Mouse (Mus musculus): Measurements from ENCODE around the gene Atxn1. TPM values are rescaled to one million over a fixed set of nuclear protein-coding genes. Genes with fewer than 3 reads are reported as not detected.
A peak's percentile ranks its signal among the peaks of the same experiment; 100 is the strongest.

The Atxn1 gene
- total RNA-seq, 4 experiments from 2014 or later = 40.3 to 60.6 (median 42.9) TPM

GRCm38 (mm10) chr13:45902457-45902856, 62.4 kb downstream of the Atxn1 start:
- no peak for DNase-seq (ENCODE audit: low spot score in 2 of 2)

GRCm38 (mm10) chr13:45900776-45901175, 64.0 kb downstream of the Atxn1 start:
- DNase-seq (ENCODE audit: low spot score in 2 of 2) = no peak

- DNase-seq (ENCODE audit: low spot score in 2 of 2) = no peak
Measured at GRCm38 (mm10) chr13:45897571-45897970, 67.2 kb downstream of the Atxn1 start.

- DNase-seq (ENCODE audit: low spot score in 2 of 2) = no peak
Measured at GRCm38 (mm10) chr13:45894760-45895159, 70.0 kb downstream of the Atxn1 start.

GRCm38 (mm10) chr13:45894234-45894633, 70.6 kb downstream of the Atxn1 start:
- DNase-seq (ENCODE audit: low spot score in 2 of 2) = no peak

DNA sequence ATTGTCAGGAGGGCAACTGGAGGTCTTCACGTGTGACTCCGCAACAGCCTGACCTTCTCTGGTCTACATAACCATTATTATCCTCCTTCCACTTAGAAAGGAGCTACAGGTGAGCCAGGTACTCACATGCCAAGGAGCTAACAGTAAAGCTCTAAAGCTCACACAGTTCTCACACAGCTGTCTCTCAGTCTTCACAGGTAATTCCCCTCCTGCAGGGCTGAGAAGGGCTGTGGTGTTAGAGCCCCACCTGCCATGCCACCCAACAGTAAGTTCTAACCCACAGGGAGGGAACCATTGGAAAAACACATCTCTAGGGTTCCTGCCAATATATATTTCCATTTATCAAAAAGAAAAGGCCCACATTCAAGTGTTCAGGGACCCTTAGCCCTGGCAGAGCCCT, 73.7 kb downstream of the Atxn1 start:
- DNase-seq (ENCODE audit: low spot score in 2 of 2) = no peak

DNA sequence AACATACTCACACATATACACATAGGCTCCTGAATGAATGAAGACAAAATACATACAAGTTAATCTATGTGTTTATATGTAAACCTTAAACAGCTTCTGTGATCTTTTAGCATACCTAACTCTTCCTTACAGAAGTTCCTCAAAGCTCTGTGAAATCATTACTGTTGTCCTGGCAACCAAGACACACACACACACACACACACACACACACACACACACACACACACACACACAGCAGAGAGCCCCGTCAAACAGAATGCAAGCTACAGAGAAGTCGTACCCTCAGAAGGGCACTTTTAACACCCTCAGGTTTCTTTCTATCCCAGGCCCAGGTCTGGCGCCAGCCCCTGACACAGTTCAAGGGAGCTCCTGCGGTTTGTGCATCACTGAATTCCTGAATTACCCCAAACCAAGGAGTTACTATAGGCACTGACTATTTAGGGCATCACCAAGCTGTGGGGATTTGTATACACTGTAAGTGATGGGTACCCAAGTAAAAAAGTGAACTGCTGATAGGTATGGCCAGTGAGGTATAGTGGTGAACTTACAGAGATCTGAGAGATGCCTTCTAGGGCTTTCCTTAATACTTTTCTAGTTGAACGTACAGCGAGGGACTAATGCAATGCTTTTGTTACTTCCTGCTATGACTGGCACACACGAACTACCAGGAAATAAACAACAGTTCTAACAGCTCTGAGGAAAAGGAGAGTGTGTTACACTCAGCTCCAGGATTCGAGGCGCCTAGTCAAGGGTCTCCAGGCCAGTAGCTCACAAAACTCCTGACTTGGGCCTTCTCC, 75.7 kb downstream of the Atxn1 start:
- DNase-seq (ENCODE audit: low spot score in 2 of 2) = no peak

- no peak for DNase-seq (ENCODE audit: low spot score in 2 of 2)
Measured at GRCm38 (mm10) chr13:45884878-45885277, 79.9 kb downstream of the Atxn1 start.

- DNase-seq (ENCODE audit: low spot score in 2 of 2) = no peak
Measured at GRCm38 (mm10) chr13:45883791-45884238, 81.0 kb downstream of the Atxn1 start.

DNA sequence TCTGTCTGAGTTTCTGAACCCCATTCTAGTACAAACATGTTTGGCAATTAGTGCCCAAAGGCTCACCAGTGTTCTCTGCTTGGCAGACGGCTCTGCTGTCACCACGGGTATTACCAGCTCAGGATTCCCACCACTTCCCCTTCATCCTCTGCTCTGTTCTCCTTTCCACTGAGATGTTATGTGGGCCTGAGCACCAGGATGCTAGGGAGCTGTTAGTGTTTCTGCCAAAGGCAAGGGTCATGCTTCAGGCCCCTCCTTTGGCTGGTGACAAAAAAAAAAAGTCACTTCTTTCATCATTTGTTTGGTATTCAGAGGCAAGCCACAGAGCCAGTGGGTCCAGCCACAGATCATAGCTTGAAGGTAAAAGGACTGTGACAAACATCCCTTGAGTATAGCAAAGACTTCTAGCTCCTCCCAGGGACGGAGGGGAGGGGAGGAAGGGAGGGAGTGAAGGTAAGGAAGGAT, 81.8 kb downstream of the Atxn1 start:
- DNase-seq (ENCODE audit: low spot score in 2 of 2) = no peak

DNA sequence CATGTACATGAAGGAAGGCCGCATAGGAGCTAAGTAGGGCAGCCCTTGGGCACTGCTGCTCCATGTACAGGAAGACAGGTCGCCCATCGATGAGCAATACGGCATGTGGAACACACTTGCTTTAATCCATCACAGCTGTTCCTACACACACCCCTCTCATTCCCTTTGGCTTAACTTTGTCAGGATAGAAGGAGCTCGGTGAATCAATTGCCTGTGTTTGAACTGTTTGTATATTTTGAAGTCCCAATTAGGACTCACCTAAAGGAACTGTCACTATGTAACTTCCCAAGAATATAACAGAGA, 84.3 kb downstream of the Atxn1 start:
- no peak for DNase-seq (ENCODE audit: low spot score in 2 of 2)

DNA sequence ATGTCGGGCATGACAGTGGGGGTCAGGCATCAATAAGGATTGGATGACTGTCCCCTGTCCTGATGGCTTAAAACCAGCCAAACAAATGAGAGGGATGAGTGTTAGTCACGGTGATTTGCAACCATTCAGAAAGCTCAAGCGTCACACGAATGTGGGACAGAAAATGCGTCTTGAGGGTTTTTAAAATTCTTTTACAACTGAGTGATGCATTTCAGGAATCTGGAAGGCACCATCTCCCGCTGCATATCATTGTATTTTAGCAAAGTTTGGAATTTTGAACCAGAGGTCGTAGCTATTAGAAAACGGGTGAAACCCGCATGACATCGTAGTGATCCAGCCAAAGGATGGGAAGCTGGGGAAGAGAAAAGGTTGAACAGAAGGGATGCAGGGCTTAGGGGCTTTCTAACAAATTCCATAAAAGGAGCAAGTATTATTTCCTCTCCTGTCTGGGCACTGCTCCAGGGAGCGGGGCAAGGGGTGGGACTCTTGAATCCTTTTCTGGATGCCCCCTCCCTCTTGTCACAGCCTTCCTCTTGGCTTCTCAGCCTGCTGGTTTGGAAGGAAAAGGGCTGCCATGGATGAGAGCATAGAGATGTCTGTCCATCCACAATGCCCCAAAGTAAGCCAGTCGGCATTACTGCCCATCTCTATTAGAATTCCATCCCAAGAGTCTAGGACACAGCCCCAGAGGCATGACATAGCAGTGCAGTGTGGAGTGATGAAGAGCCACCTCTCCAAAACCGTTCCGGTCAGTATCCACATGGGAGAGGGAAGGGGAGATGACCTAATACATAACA, 84.9 kb downstream of the Atxn1 start:
- no peak for DNase-seq (ENCODE audit: low spot score in 2 of 2)

DNA sequence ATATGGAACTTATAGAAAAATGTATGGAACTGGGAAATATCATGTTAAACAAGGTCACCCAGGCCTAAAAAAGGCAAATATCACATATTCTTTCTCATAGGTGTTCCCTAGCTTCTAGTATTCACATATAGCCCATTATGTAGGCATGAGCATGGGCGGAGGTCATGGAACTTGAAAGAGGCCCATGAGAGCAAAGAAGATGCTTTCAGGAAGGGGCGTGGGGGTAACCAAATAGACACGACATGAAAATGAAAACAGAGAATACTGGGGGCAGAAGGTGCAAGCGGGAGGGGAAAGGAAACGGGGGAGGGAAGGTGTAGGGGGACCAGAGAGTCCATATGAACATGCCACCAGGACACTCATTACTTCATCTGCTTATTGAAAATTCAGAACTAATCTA, 87.9 kb downstream of the Atxn1 start:
- DNase-seq (ENCODE audit: low spot score in 2 of 2) = no peak

DNA sequence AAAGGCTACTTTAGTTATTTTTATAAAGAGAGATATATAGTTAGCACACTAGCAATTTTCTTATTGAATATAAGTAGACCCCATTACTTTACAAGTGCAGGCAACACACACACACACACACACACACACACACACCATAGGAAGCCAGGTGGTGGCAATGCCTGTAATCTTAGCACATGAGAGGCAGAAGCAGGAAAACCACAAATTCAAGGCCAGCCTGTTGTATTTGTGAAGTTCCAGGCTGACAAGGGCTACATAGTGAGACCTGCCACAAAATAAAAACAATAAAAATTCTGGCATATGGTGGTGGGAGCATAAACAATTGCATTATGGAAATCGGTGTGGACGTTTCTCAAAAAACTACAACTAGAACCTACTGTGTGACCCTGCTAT, 88.4 kb downstream of the Atxn1 start:
- no peak for DNase-seq (ENCODE audit: low spot score in 2 of 2)

GRCm38 (mm10) chr13:45875686-45876367, 89.0 kb downstream of the Atxn1 start:
- DNase-seq (ENCODE audit: low spot score in 2 of 2) = no peak

- no peak for DNase-seq (ENCODE audit: low spot score in 2 of 2)
Measured at GRCm38 (mm10) chr13:45874196-45874595, 90.6 kb downstream of the Atxn1 start.

DNA sequence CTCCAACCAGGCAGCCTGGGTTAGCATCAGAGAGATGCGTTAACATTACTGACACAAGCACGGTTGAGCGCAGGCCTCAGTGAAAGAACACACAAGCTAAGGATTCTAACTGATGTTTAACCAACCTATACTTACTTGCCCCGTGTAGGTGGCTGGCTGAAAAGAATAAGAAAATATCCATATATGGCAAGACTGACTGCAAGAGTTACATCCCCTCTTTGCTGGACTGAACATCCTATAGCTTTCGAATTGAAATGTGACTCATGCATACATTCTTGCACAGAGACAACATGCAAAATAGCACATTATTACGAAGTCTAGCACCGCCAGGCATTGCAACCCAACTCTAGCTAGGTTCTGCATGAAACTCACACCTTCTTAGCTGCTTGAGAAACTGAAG, 91.8 kb downstream of the Atxn1 start:
- DNase-seq (ENCODE audit: low spot score in 2 of 2) = no peak

DNA sequence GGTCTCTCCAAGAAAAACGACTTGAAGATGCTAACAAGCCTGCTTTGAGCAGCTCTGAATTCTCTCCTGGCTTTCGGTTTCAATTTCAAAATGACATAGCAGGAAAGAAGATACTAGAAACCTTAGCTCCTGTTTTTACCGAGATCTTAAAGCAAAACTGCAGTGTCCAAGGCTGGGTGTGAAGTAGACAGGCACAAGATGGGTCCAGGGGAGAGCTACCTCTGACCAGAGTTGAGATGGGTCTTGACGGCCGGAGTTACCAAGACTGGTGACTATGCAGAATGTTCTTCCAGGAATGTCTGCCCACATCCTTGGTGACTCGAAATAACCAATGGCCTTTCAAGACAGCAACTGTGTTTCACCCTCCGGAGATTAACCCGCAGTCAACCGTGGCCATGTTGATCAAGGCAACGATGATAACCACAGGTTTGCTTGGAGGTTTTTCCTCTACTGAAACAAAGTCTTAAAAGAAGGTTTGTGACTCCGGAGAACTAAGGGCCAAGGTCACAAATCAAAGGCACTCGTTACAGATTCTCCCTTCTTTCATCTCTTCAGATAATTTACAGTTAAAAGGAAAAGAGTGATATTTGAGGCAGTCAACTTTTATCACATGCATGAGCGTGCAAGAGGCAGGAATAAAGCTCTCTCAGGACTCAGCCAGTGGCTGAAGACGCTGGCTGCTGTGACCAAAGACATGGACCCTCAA, 92.6 kb downstream of the Atxn1 start:
- peak; percentile 21 to 31 for DNase-seq (ENCODE audit: low spot score in 2 of 2)

DNA sequence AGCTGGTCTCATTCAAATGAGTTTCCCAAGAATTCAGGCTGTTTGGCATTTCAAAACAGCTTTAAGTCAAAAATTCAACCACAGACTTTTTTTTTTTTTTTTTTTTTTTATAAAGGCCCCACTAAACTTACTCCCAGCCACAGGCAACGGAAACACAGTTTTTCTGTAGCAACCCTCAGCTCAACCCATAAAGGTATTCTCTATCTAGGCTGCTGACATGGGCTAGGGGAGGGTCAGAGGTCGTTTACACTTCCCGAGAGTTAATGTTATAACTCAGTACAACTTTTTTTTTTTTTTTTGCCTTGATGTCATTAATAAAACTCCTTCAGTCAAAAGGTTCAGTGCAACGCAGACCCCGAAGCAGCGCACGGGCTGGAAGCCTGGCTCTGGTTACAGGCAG, 93.3 kb downstream of the Atxn1 start:
- DNase-seq (ENCODE audit: low spot score in 2 of 2) = peak in 1 of 2 experiments; percentile 9

DNA sequence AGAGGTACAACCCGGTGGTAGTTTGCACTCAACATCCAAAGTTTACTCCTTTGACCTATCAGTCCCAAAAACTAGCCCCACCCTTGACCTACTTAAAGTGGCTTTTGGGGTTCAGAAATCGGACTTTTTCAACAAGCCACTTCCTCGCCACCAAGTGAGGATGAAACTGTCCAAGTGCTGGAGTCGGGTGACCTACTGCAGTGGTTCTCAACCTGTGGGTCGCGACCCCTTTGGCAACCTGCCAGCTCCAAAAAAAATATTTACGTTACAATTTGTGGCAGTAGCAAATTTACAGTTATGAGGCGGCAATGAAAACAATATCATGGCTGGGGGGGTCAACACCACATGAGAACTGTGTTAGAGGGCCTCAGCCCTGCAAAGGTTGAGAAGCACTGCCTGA, 95.9 kb downstream of the Atxn1 start:
- DNase-seq (ENCODE audit: low spot score in 2 of 2) = no peak

GRCm38 (mm10) chr13:45867273-45867672, 97.5 kb downstream of the Atxn1 start:
- no peak for DNase-seq (ENCODE audit: low spot score in 2 of 2)
